Mouse (Mus musculus) thymus, postnatal 0 days (tissue): Measurements from ENCODE around the gene Ppp4r1. TPM values are rescaled to one million over a fixed set of nuclear protein-coding genes. Genes with fewer than 3 reads are reported as not detected.
A peak's percentile ranks its signal among the peaks of the same experiment; 100 is the strongest.

Experiments used
- DNase-seq: peaks from one replicate; pipeline ENCODE4 v3.0.0-alpha.2; 2015; ENCODE audit warnings: low spot score
- polyA plus RNA-seq: library from polyadenylated mRNA; unstranded; fragments of >200 nt; fragmentation: Nextera tagmentation; extraction: Ambion mirVana; gene quantifications from 2 replicates; pipeline ENCODE4 v1.2.1, GENCODE M21; 2015

Gene Ppp4r1
- 19.1 and 19.2 TPM in 2 replicates for polyA plus RNA-seq

GRCm38 (mm10) chr17:65782551-65783141 is at the start of gene Ppp4r1:
Ppp4r1 (plus strand) TSS chr17:65782573.
- peak; percentile 57 for DNase-seq

GRCm38 (mm10) chr17:65732666-65733065 is 49.7 kb upstream of the Ppp4r1 start:
- no peak for DNase-seq

- DNase-seq = no peak
These were observed 47.3 kb upstream of the Ppp4r1 start for GRCm38 (mm10) chr17:65735088-65735487.

- DNase-seq = no peak
These were observed 45.2 kb upstream of the Ppp4r1 start for GRCm38 (mm10) chr17:65737175-65737574.

- no peak for DNase-seq
These were observed 44.8 kb upstream of the Ppp4r1 start for GRCm38 (mm10) chr17:65737622-65738021.

- no peak for DNase-seq
These were observed 42.3 kb upstream of the Ppp4r1 start for GRCm38 (mm10) chr17:65739874-65740725.

- DNase-seq = no peak
These were observed 40.8 kb upstream of the Ppp4r1 start for GRCm38 (mm10) chr17:65741565-65741964.

- DNase-seq = no peak
These were observed 40.0 kb upstream of the Ppp4r1 start for GRCm38 (mm10) chr17:65742245-65742905.

GRCm38 (mm10) chr17:65742969-65743368 is 39.4 kb upstream of the Ppp4r1 start:
- DNase-seq = no peak

GRCm38 (mm10) chr17:65743664-65744330 is 38.6 kb upstream of the Ppp4r1 start:
- no peak for DNase-seq

GRCm38 (mm10) chr17:65746314-65746713 is 36.1 kb upstream of the Ppp4r1 start:
- no peak for DNase-seq

GRCm38 (mm10) chr17:65748997-65749396 is 33.4 kb upstream of the Ppp4r1 start:
- no peak for DNase-seq

GRCm38 (mm10) chr17:65749803-65750202 is 32.6 kb upstream of the Ppp4r1 start:
- no peak for DNase-seq

GRCm38 (mm10) chr17:65750301-65750700 is 32.1 kb upstream of the Ppp4r1 start:
- peak; percentile 52 for DNase-seq

GRCm38 (mm10) chr17:65753130-65753529 is 29.2 kb upstream of the Ppp4r1 start:
- DNase-seq = no peak

GRCm38 (mm10) chr17:65755857-65756256 is 26.5 kb upstream of the Ppp4r1 start:
- DNase-seq = no peak

- DNase-seq = no peak
These were observed 25.2 kb upstream of the Ppp4r1 start for GRCm38 (mm10) chr17:65757150-65757549.

GRCm38 (mm10) chr17:65763221-65763620 is 19.2 kb upstream of the Ppp4r1 start:
- DNase-seq = no peak

GRCm38 (mm10) chr17:65768486-65768885 is 13.9 kb upstream of the Ppp4r1 start:
- DNase-seq = no peak

- peak; percentile 8 for DNase-seq
These were observed 11.1 kb upstream of the Ppp4r1 start for GRCm38 (mm10) chr17:65770982-65771915.
